Mouse (Mus musculus): Measurements from ENCODE around the gene Senp3. TPM values are rescaled to one million over a fixed set of nuclear protein-coding genes. Genes with fewer than 3 reads are reported as not detected.
"Not testable (repeated sequence)": the region's sequence is repeated elsewhere in the genome, so short reads cannot be mapped to it uniquely, and the experiment has no call there.

Gene Senp3
- polyA plus RNA-seq, 1 experiment, result 221 TPM

GRCm38 (mm10) chr11:69707873-69708381 lies 26.0 kb upstream of the Senp3 start:
- peak overlapping the region; percentile 99 for H3K27ac ChIP-seq (ENCODE audit: insufficient read depth, low read length)
- peaks cover 17% of the 10 kb centered on the region for H3K4me1 ChIP-seq (ENCODE audit: control insufficient read depth, insufficient read depth, low read length)
- H3K4me3 ChIP-seq (ENCODE audit: low read depth, low read length), result no peak overlapping the region
- H3K36me3 ChIP-seq (ENCODE audit: control insufficient read depth, insufficient read depth, low read length, poor library complexity, severe bottlenecking), result no peaks in the 10 kb centered on the region
- TF ChIP-seq EP300 (IDR thresholded peaks at IDR 0.05; ENCODE audit: insufficient read depth, low read depth, low read length), result peak; percentile 99
- no peak for TF ChIP-seq CTCF (IDR thresholded peaks at IDR 0.05; ENCODE audit: low read depth, low read length)
- peak overlapping the region; percentile 28 for H3K9ac ChIP-seq (ENCODE audit: low read depth, poor library complexity, severe bottlenecking)
- no peaks in the 10 kb centered on the region for H3K27me3 ChIP-seq (ENCODE audit: control insufficient read depth, insufficient read depth, low read length, poor library complexity, severe bottlenecking)
- H3K9me3 ChIP-seq (replicated peaks; ENCODE audit: control insufficient read depth, insufficient read depth, low read length, poor library complexity, severe bottlenecking), result no peaks in the 10 kb centered on the region

GRCm38 (mm10) chr11:69707480-69707847 lies 25.6 kb upstream of the Senp3 start:
- Histone ChIP-seq H3K9me3 (replicated peaks; ENCODE audit: control insufficient read depth, insufficient read depth, low read length, poor library complexity, severe bottlenecking) (no peaks in the 10 kb centered on the region), H3K4me3 (ENCODE audit: low read depth, low read length) (no peak overlapping the region), H3K27ac (ENCODE audit: insufficient read depth, low read length) (peak overlapping the region; percentile 99), H3K4me1 (ENCODE audit: control insufficient read depth, insufficient read depth, low read length) (peaks cover 18% of the 10 kb centered on the region), H3K9ac (ENCODE audit: low read depth, poor library complexity, severe bottlenecking) (peak overlapping the region; percentile 59), H3K27me3 (ENCODE audit: control insufficient read depth, insufficient read depth, low read length, poor library complexity, severe bottlenecking) (no peaks in the 10 kb centered on the region), H3K36me3 (ENCODE audit: control insufficient read depth, insufficient read depth, low read length, poor library complexity, severe bottlenecking) (no peaks in the 10 kb centered on the region)
- TF ChIP-seq POLR2A (IDR thresholded peaks at IDR 0.05; ENCODE audit: insufficient read depth, low read length) (no peak), CTCF (IDR thresholded peaks at IDR 0.05; ENCODE audit: low read depth, low read length) (no peak), EP300 (IDR thresholded peaks at IDR 0.05; ENCODE audit: insufficient read depth, low read depth, low read length) (no peak)

- H3K27me3 ChIP-seq (ENCODE audit: control insufficient read depth, insufficient read depth, low read length, poor library complexity, severe bottlenecking), result no peaks in the 10 kb centered on the region
- TF ChIP-seq POLR2A (IDR thresholded peaks at IDR 0.05; ENCODE audit: insufficient read depth, low read length) (no peak), EP300 (IDR thresholded peaks at IDR 0.05; ENCODE audit: insufficient read depth, low read depth, low read length) (peak; percentile 78), CTCF (IDR thresholded peaks at IDR 0.05; ENCODE audit: low read depth, low read length) (no peak)
- peak overlapping the region; percentile 59 for H3K9ac ChIP-seq (ENCODE audit: low read depth, poor library complexity, severe bottlenecking)
- H3K4me3 ChIP-seq (ENCODE audit: low read depth, low read length), result peak overlapping the region; percentile 16
- peak overlapping the region; percentile 99 for H3K27ac ChIP-seq (ENCODE audit: insufficient read depth, low read length)
- peaks cover 19% of the 10 kb centered on the region for H3K4me1 ChIP-seq (ENCODE audit: control insufficient read depth, insufficient read depth, low read length)
- no peaks in the 10 kb centered on the region for H3K36me3 ChIP-seq (ENCODE audit: control insufficient read depth, insufficient read depth, low read length, poor library complexity, severe bottlenecking)
- no peaks in the 10 kb centered on the region for H3K9me3 ChIP-seq (replicated peaks; ENCODE audit: control insufficient read depth, insufficient read depth, low read length, poor library complexity, severe bottlenecking)
Observed at GRCm38 (mm10) chr11:69706775-69707479, 25.0 kb upstream of the Senp3 start.

GRCm38 (mm10) chr11:69704613-69705010 lies 22.7 kb upstream of the Senp3 start:
- Histone ChIP-seq H3K9me3 (replicated peaks; ENCODE audit: control insufficient read depth, insufficient read depth, low read length, poor library complexity, severe bottlenecking) (no peaks in the 10 kb centered on the region), H3K4me3 (ENCODE audit: low read depth, low read length) (peak overlapping the region; percentile 59), H3K27ac (ENCODE audit: insufficient read depth, low read length) (peak overlapping the region; percentile 98), H3K9ac (ENCODE audit: low read depth, poor library complexity, severe bottlenecking) (peak overlapping the region; percentile 55), H3K27me3 (ENCODE audit: control insufficient read depth, insufficient read depth, low read length, poor library complexity, severe bottlenecking) (no peaks in the 10 kb centered on the region), H3K36me3 (ENCODE audit: control insufficient read depth, insufficient read depth, low read length, poor library complexity, severe bottlenecking) (no peaks in the 10 kb centered on the region), H3K4me1 (ENCODE audit: control insufficient read depth, insufficient read depth, low read length) (peaks cover 17% of the 10 kb centered on the region)
- TF ChIP-seq EP300 (IDR thresholded peaks at IDR 0.05; ENCODE audit: insufficient read depth, low read depth, low read length), result no peak
- TF ChIP-seq POLR2A (IDR thresholded peaks at IDR 0.05; ENCODE audit: insufficient read depth, low read length), result peak; percentile 19

- no peaks in the 10 kb centered on the region for H3K27me3 ChIP-seq (ENCODE audit: control insufficient read depth, insufficient read depth, low read length, poor library complexity, severe bottlenecking)
- H3K4me1 ChIP-seq (ENCODE audit: control insufficient read depth, insufficient read depth, low read length), result peaks cover 15% of the 10 kb centered on the region
- H3K9ac ChIP-seq (ENCODE audit: low read depth, poor library complexity, severe bottlenecking), result peak overlapping the region; percentile 55
- H3K36me3 ChIP-seq (ENCODE audit: control insufficient read depth, insufficient read depth, low read length, poor library complexity, severe bottlenecking), result no peaks in the 10 kb centered on the region
- H3K4me3 ChIP-seq (ENCODE audit: low read depth, low read length), result no peak overlapping the region
- H3K27ac ChIP-seq (ENCODE audit: insufficient read depth, low read length), result peak overlapping the region; percentile 97
- H3K9me3 ChIP-seq (replicated peaks; ENCODE audit: control insufficient read depth, insufficient read depth, low read length, poor library complexity, severe bottlenecking), result no peaks in the 10 kb centered on the region
- TF ChIP-seq CTCF (IDR thresholded peaks at IDR 0.05; ENCODE audit: low read depth, low read length), result no peak
- TF ChIP-seq POLR2A (IDR thresholded peaks at IDR 0.05; ENCODE audit: insufficient read depth, low read length), result no peak
- peak; percentile 96 for TF ChIP-seq EP300 (IDR thresholded peaks at IDR 0.05; ENCODE audit: insufficient read depth, low read depth, low read length)
Observed at GRCm38 (mm10) chr11:69703814-69704612, 22.1 kb upstream of the Senp3 start.

- H3K9ac ChIP-seq (ENCODE audit: low read depth, poor library complexity, severe bottlenecking); H3K4me3 ChIP-seq (ENCODE audit: low read depth, low read length); H3K27me3 ChIP-seq (ENCODE audit: control insufficient read depth, insufficient read depth, low read length, poor library complexity, severe bottlenecking); H3K36me3 ChIP-seq (ENCODE audit: control insufficient read depth, insufficient read depth, low read length, poor library complexity, severe bottlenecking); H3K9me3 ChIP-seq (replicated peaks; ENCODE audit: control insufficient read depth, insufficient read depth, low read length, poor library complexity, severe bottlenecking): not testable (repeated sequence)
- Histone ChIP-seq H3K4me1 (ENCODE audit: control insufficient read depth, insufficient read depth, low read length) (peaks cover 12% of the 10 kb centered on the region), H3K27ac (ENCODE audit: insufficient read depth, low read length) (peak overlapping the region; percentile 97)
Observed at GRCm38 (mm10) chr11:69703381-69703780, 21.5 kb upstream of the Senp3 start.

GRCm38 (mm10) chr11:69702886-69703285 lies 21.0 kb upstream of the Senp3 start:
- not testable (repeated sequence) for H3K9me3 ChIP-seq (replicated peaks; ENCODE audit: control insufficient read depth, insufficient read depth, low read length, poor library complexity, severe bottlenecking); H3K4me3 ChIP-seq (ENCODE audit: low read depth, low read length); H3K27me3 ChIP-seq (ENCODE audit: control insufficient read depth, insufficient read depth, low read length, poor library complexity, severe bottlenecking); H3K9ac ChIP-seq (ENCODE audit: low read depth, poor library complexity, severe bottlenecking); H3K36me3 ChIP-seq (ENCODE audit: control insufficient read depth, insufficient read depth, low read length, poor library complexity, severe bottlenecking)
- Histone ChIP-seq H3K4me1 (ENCODE audit: control insufficient read depth, insufficient read depth, low read length) (peaks cover 12% of the 10 kb centered on the region), H3K27ac (ENCODE audit: insufficient read depth, low read length) (peak overlapping the region; percentile 97)
